Comparison of ENCODE assay signal across 19 mouse cellular contexts in the genomic region with DNA sequence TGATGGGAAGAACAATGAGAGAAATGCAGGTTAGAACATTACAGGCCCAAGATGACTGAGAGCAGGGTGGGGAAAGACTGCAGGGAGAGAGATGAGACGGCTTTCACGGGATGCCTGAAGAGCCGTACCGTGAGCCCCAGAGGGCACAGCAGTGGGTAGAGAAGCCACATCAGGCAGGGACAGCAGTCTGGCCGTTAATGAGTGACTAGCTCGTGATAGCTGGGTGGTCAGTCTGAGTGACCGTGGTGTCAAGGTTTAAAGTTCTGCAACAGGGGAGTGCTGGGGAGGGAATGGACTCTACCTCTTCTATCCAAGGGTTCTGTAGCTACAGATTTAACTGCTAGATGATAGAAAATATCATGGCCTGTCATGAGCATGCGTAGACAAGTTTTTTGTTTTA. TPM values are rescaled to one million over a fixed set of nuclear protein-coding genes. Genes with fewer than 3 reads are reported as not detected.
DNase-seq lines count a peak whose midpoint lies in the region; ATAC-seq and TF ChIP-seq lines count a peak whose summit lies in the region.
"Had no signal": no experiment of that assay in that cellular context is flagged by ENCODE, and none has a peak within 500 bp of the region (broad histone marks: within the 10 kb centered on the region; RNA-seq: fewer than 3 reads in every experiment).

No protein-coding gene starts in this region.

- peaks cover 0 to 10% of the 10 kb centered on the region in 2 experiments; a peak in 1 of 4 replicates for H3K4me1 ChIP-seq in liver, embryonic 14.5 days (replicated peaks; ENCODE audit: control insufficient read depth in 2 of 2, insufficient read depth in 2 of 2, low read length in 1 of 2)
- H3K4me1 ChIP-seq: embryonic facial prominence, embryonic 12.5 days; neural tube, embryonic 12.5 days had no signal

- no peak overlapping the region for H3K4me2 ChIP-seq in liver, embryonic 14.5 days (ENCODE audit: low read depth)
- H3K4me2 ChIP-seq: embryonic facial prominence, embryonic 12.5 days; forebrain, embryonic 13.5 days; lung, embryonic 14.5 days; neural tube, embryonic 12.5 days had no signal

- WGBS in liver, embryonic 14.5 days (ENCODE audit: insufficient replicate concordance), result 60% methylated on average over 8 of the region's 8 CpGs

- peaks cover 5% of the 10 kb centered on the region for H3K27me3 ChIP-seq in liver, embryonic 14.5 days (ENCODE audit: control insufficient read depth, insufficient read depth, low read length)

- TF ChIP-seq CTCF in liver, embryonic 14.5 days (IDR thresholded peaks at IDR 0.05; ENCODE audit: low read depth), result no peak
- TF ChIP-seq CTCF in left cerebral cortex, adult 2 months (IDR thresholded peaks at IDR 0.05), result no peak

- peak; percentile 76 for ATAC-seq in liver, embryonic 14.5 days (ENCODE audit: insufficient read depth)
- ATAC-seq: forebrain, embryonic 13.5 days had no signal

- no peaks in the 10 kb centered on the region for H3K9me3 ChIP-seq in liver, embryonic 14.5 days (ENCODE audit: control insufficient read depth, low read length)
- H3K9me3 ChIP-seq: embryonic facial prominence, embryonic 12.5 days; forebrain, embryonic 13.5 days; hindbrain, embryonic 10.5 days; neural tube, embryonic 12.5 days had no signal

- TF ChIP-seq EP300 in liver, embryonic 14.5 days (IDR thresholded peaks at IDR 0.05; ENCODE audit: low read depth), result no peak

- intact Hi-C loops in left cerebral cortex, adult 2 months (cut with DNase I), result no loop called here

- no peak overlapping the region for H3K9ac ChIP-seq in liver, embryonic 14.5 days (replicated peaks)
- H3K9ac ChIP-seq: embryonic facial prominence, embryonic 12.5 days; forebrain, embryonic 13.5 days; lung, embryonic 14.5 days; neural tube, embryonic 12.5 days had no signal

- H3K27ac ChIP-seq in liver, embryonic 14.5 days, result no peak overlapping the region
- H3K27ac ChIP-seq in left cerebral cortex, adult 2 months, result no peak overlapping the region
- H3K27ac ChIP-seq: embryonic facial prominence, embryonic 12.5 days; forebrain, embryonic 13.5 days; hindbrain, embryonic 10.5 days; neural tube, embryonic 12.5 days; stomach, postnatal 0 days had no signal

- H3K4me3 ChIP-seq in liver, embryonic 14.5 days (ENCODE audit: insufficient read depth in 1 of 2, low read depth in 2 of 2, low read length in 2 of 2), result no peak overlapping the region
- H3K4me3 ChIP-seq in left cerebral cortex, adult 2 months, result no peak overlapping the region
- H3K4me3 ChIP-seq: embryonic facial prominence, embryonic 12.5 days; erythroblast, embryonic 14.5 days; forebrain, embryonic 13.5 days; hindbrain, embryonic 10.5 days; neural tube, embryonic 12.5 days had no signal

- peak; percentile 68 for DNase-seq in kidney, adult 18-20 months
- DNase-seq in kidney, adult 9 months, result peak; percentile 92
- peak; percentile 78 to 89 for DNase-seq in kidney, postnatal 36 days
- no peak for DNase-seq in liver, embryonic 14.5 days (ENCODE audit: low read depth in 3 of 3, low spot score in 3 of 3)
- DNase-seq in cerebellum, postnatal 4 days (ENCODE audit: low spot score in 2 of 2), result no peak
- DNase-seq in left cerebral cortex, adult 2 months (ENCODE audit: extremely low spot score in 1 of 2, low spot score in 2 of 2), result no peak
- DNase-seq in left cerebral cortex, adult 11 months (ENCODE audit: low spot score), result no peak
- DNase-seq: cerebellum, adult 9-11 months; gastrocnemius, postnatal 36 days; lung, embryonic 14.5 days; lung, postnatal 36 days; right cerebral cortex, postnatal 4 days had no signal

- H3K36me3 ChIP-seq in liver, embryonic 14.5 days (replicated peaks; ENCODE audit: control insufficient read depth, insufficient read depth, low read depth), result no peaks in the 10 kb centered on the region
- H3K36me3 ChIP-seq: embryonic facial prominence, embryonic 12.5 days; hindbrain, embryonic 10.5 days; neural tube, embryonic 12.5 days had no signal

RNA-seq across cellular contexts. Expression of a gene that starts 19.2 kb away (rescaled TPM):
- polyA plus RNA-seq in liver, embryonic 14.5 days (2012; rRNA removed), result 0.11 and 0.16 TPM in 2 replicates
- polyA plus RNA-seq in liver, embryonic 14.5 days (2014; fragmentation: Nextera tagmentation; extraction: Ambion mirVana), result 0.21 TPM in 1 of 2 replicates, not detected in the other
- total RNA-seq in left cerebral cortex, adult 2 months (2021), result under 1 TPM in 1 of 2 experiments, not detected in 1; 0.47 TPM
- total RNA-seq: gastrocnemius, postnatal 36 days had no signal
- polyA plus RNA-seq: erythroblast, embryonic 14.5 days; limb, embryonic 11.5 days had no signal

RNA-seq across cellular contexts. Expression of a gene that starts 24.4 kb away (rescaled TPM):
- 3.0 and 4.5 TPM in 2 replicates for polyA plus RNA-seq in liver, embryonic 14.5 days (2012; rRNA removed)
- polyA plus RNA-seq in liver, embryonic 14.5 days (2014; fragmentation: Nextera tagmentation; extraction: Ambion mirVana), result 3.6 and 3.9 TPM in 2 replicates
- total RNA-seq in left cerebral cortex, adult 2 months (2021), result 10 to 100 TPM; 10.4 to 11.7 TPM

Comparison
In these comparisons a context has a peak if more than half of its experiments do, and no peak if none do; other contexts are left out.
1. DNase-seq: peak in kidney, adult 18-20 months (single experiment), kidney, adult 9 months (single experiment) and kidney, postnatal 36 days (2 of 2); none in liver, embryonic 14.5 days (0 of 3), cerebellum, postnatal 4 days (0 of 2), left cerebral cortex, adult 2 months (0 of 2) and left cerebral cortex, adult 11 months (single experiment).